In the genomic region with DNA sequence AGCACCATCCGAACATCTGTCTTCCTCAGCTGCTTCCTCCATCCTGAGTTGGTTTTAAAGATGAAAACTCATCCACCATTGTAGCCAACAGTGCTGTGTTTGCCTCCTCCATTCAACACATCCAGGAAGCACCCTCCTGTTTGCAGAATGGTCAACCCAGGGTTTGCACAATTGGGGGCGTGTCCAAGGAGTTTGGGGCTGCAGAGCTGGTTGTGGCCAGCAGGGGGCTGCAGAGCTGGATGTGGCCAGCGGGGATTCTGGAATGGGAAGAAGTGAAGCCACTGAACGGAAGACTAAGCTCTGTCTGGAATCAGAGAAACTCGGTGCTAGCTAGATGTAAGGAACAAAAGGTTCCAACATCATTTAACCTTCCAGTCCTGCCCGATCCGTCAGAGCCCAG, we compare ENCODE assay signal across 8 mouse cellular contexts. TPM values are rescaled to one million over a fixed set of nuclear protein-coding genes. Genes with fewer than 3 reads are reported as not detected.
DNase-seq lines count a peak whose midpoint lies in the region; ATAC-seq and TF ChIP-seq lines count a peak whose summit lies in the region.

No protein-coding gene starts in this region.

- peak; percentile 96 for TF ChIP-seq CTCF in E14TG2a.4 (conservative IDR thresholded peaks at IDR 0.05; ENCODE audit: low read length)
- TF ChIP-seq CTCF in brain, embryonic 14.5 days (IDR thresholded peaks at IDR 0.05; ENCODE audit: borderline replicate concordance, extremely low read depth, insufficient read depth, insufficient read length): peak; percentile 55

- WGBS in limb, embryonic 10.5 days: 59% methylated on average over 7 of the region's 7 CpGs

- H3K4me1 ChIP-seq in E14TG2a.4 (replicated peaks; ENCODE audit: low read depth, low read length): peaks cover 27% of the 10 kb centered on the region
- no peaks in the 10 kb centered on the region; the same call in 1 of the 2 replicates for H3K4me1 ChIP-seq in limb, embryonic 10.5 days

- TF ChIP-seq POLR2A in brain, embryonic 14.5 days (IDR thresholded peaks at IDR 0.05; ENCODE audit: borderline replicate concordance, extremely low read depth, insufficient read depth, insufficient read length, poor library complexity, severe bottlenecking): no peak

- H3K27ac ChIP-seq in limb, embryonic 10.5 days: no peak overlapping the region

- H3K9me3 ChIP-seq in E14TG2a.4 (ENCODE audit: low read length): no peaks in the 10 kb centered on the region
- no peaks in the 10 kb centered on the region for H3K9me3 ChIP-seq in limb, embryonic 10.5 days (replicated peaks)

- H3K4me3 ChIP-seq in E14TG2a.4 (replicated peaks; ENCODE audit: low read length): no peak overlapping the region
- H3K4me3 ChIP-seq in limb, embryonic 10.5 days: no peak overlapping the region

- peaks cover 8% of the 10 kb centered on the region; the same call in 1 of the 2 replicates for H3K27me3 ChIP-seq in E14TG2a.4 (ENCODE audit: insufficient read depth, low read length)
- no peaks in the 10 kb centered on the region for H3K27me3 ChIP-seq in limb, embryonic 10.5 days (ENCODE audit: low read depth, poor library complexity, severe bottlenecking)

- ATAC-seq in frontal cortex, adult (ENCODE audit: low TSS enrichment): 0 out of 2 replicates have a peak, but pooled peaks have one; percentile 41
- ATAC-seq in granulocyte monocyte progenitor cell, adult 5-6 weeks (replicated peaks; ENCODE audit: poor library complexity, severe bottlenecking): peak; percentile 98

- no peaks in the 10 kb centered on the region for H3K36me3 ChIP-seq in E14TG2a.4 (ENCODE audit: insufficient read depth, low read length)
- H3K36me3 ChIP-seq in limb, embryonic 10.5 days: no peaks in the 10 kb centered on the region

- DNase-seq in frontal cortex, postnatal 14 days (ENCODE audit: low spot score in 2 of 2): no peak
- no peak for DNase-seq in brain, embryonic 14.5 days (ENCODE audit: low read depth)
- DNase-seq in limb, embryonic 10.5 days (ENCODE audit: low spot score): peak; percentile 69
- DNase-seq in ovary, postnatal 36 days (ENCODE audit: low spot score): peak; percentile 53
- DNase-seq in layer of hippocampus, adult 18-20 months (ENCODE audit: low spot score in 2 of 2): no peak

RNA-seq across cellular contexts. Expression of a gene that starts 28.9 kb away (rescaled TPM):
- 46.6 and 60.2 TPM in 2 replicates for polyA plus RNA-seq in brain, embryonic 14.5 days (2012; rRNA removed)
- 6.6 and 10.4 TPM in 2 replicates for total RNA-seq in granulocyte monocyte progenitor cell, adult 5-6 weeks (2014; fragmentation: Nextera tagmentation)
- 13.4 and 14.6 TPM in 2 replicates for total RNA-seq in granulocyte monocyte progenitor cell, adult 5-6 weeks (2017)
- polyA plus RNA-seq in limb, embryonic 10.5 days (2016; fragmentation: Nextera tagmentation; extraction: Ambion mirVana): 20.0 and 23.0 TPM in 2 replicates
- 10 to 100 TPM; 31.3 to 33.7 TPM for total RNA-seq in layer of hippocampus, adult 18-20 months (2021)

Comparison
In these comparisons a context has a peak if more than half of its experiments do, and no peak if none do; other contexts are left out.
1. DNase-seq: peak in limb, embryonic 10.5 days (single experiment) and ovary, postnatal 36 days (single experiment); none in frontal cortex, postnatal 14 days (0 of 2), brain, embryonic 14.5 days (single experiment) and layer of hippocampus, adult 18-20 months (0 of 2).